Mouse (Mus musculus): ENCODE results near the gene Csrnp2. TPM values are rescaled to one million over a fixed set of nuclear protein-coding genes. Genes with fewer than 3 reads are reported as not detected.
A peak's percentile ranks its signal among the peaks of the same experiment; 100 is the strongest.

Csrnp2 gene
- total and polyA plus RNA-seq, 3 experiments = 4.2 to 5.8 TPM; not detected in 1

DNA sequence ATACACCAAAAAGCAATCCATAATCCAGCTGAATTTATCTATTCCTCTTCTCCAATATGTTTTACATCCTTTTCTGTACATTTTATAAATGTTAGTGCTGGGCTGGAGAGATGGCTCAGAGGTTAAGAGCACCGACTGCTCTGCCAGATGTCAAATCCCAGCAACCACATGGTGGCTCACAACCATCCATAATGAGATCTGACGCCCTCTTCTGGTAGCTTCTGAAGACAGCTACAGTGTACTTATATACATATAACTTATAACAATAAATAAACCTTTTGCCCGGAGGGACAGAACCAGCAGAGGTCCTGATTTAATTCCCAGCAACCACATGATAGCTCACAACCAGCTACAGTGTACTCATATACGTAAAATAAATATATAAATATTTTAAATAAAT, 46.7 kb downstream of the Csrnp2 start:
- H3K27ac ChIP-seq (ENCODE audit: control insufficient read depth, low read depth, low read length) = no peak overlapping the region
- TF ChIP-seq CTCF (IDR thresholded peaks at IDR 0.05 in 2 of 3, conservative IDR thresholded peaks at IDR 0.05 in 1 of 3; ENCODE audit: control insufficient read depth in 1 of 3, insufficient read depth in 1 of 3, low read depth in 2 of 3, low read length in 3 of 3, poor library complexity in 1 of 3, severe bottlenecking in 1 of 3) (peak in 2 of 3 experiments; percentile 8 to 55; a peak in 2 of 6 replicates), ZC3H11A (IDR thresholded peaks at IDR 0.05; ENCODE audit: low read depth, low read length) (0 out of 2 replicates have a peak, but pooled peaks have one; percentile 10), USF2 (IDR thresholded peaks at IDR 0.05; ENCODE audit: borderline replicate concordance in 1 of 2, insufficient read depth in 1 of 2, low read depth in 1 of 2, low read length in 2 of 2) (no peak), SMC3 (IDR thresholded peaks at IDR 0.05; ENCODE audit: low read depth, low read length) (peak; percentile 34; the same call in 1 of the 2 replicates), MAZ (IDR thresholded peaks at IDR 0.05; ENCODE audit: low read depth, low read length) (no peak), ETS1 (IDR thresholded peaks at IDR 0.05; ENCODE audit: low read depth, low read length) (no peak), RAD21 (IDR thresholded peaks at IDR 0.05; ENCODE audit: low read depth, low read length) (peak; percentile 10)
- peaks cover 3 to 8% of the 10 kb centered on the region in 2 experiments; a peak in 2 of 4 replicates for H3K4me1 ChIP-seq (ENCODE audit: control insufficient read depth in 1 of 2, insufficient read depth in 2 of 2, low read length in 2 of 2)
- peaks cover 0 to 7% of the 10 kb centered on the region in 2 experiments; a peak in 2 of 4 replicates for H3K36me3 ChIP-seq (ENCODE audit: control insufficient read depth in 1 of 2, insufficient read depth in 2 of 2, low read length in 2 of 2)
- no peak overlapping the region for H3K9ac ChIP-seq (ENCODE audit: control insufficient read depth, low read depth, low read length, poor library complexity, severe bottlenecking)
- H3K9me3 ChIP-seq (replicated peaks; ENCODE audit: insufficient read depth, low read length) = no peaks in the 10 kb centered on the region
- H3K79me2 ChIP-seq (ENCODE audit: control insufficient read depth, insufficient read depth, low read length, poor library complexity) = no peaks in the 10 kb centered on the region
- H3K27me3 ChIP-seq (ENCODE audit: control insufficient read depth in 1 of 2, insufficient read depth in 2 of 2, low read length in 2 of 2) = no peaks in the 10 kb centered on the region; a peak in 1 of 4 replicates
- DNase-seq (ENCODE audit: low read depth, low spot score) = peak; percentile 52
- no peak overlapping the region for H3K4me3 ChIP-seq (ENCODE audit: control insufficient read depth in 1 of 2, insufficient read depth in 1 of 2, low read depth in 2 of 2, low read length in 2 of 2)

DNA sequence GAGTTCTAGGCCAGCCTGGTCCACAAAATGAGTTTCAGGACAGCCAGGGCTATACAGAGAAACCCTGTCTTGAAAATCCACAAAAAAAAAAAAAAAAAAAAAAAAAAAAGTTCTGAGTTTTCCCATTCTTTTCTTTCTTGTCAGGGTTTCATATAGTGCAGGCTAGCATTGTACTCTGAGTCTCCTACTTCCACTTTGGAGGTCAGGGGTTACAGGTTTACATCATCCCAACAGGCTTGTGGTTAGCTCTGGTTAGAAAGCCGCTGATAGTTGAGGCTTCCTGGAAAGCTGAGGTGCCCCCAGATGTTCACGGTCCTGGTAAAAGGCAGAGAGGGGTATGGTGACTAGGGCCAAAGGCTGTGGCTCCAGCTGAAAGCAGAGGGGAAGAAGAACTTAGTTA, 48.4 kb downstream of the Csrnp2 start:
- Histone ChIP-seq H3K27me3 (ENCODE audit: control insufficient read depth in 1 of 2, insufficient read depth in 2 of 2, low read length in 2 of 2) (no peaks in the 10 kb centered on the region; a peak in 1 of 4 replicates), H3K27ac (ENCODE audit: control insufficient read depth, low read depth, low read length) (no peak overlapping the region), H3K79me2 (ENCODE audit: control insufficient read depth, insufficient read depth, low read length, poor library complexity) (no peaks in the 10 kb centered on the region), H3K9ac (ENCODE audit: control insufficient read depth, low read depth, low read length, poor library complexity, severe bottlenecking) (no peak overlapping the region), H3K36me3 (ENCODE audit: control insufficient read depth in 1 of 2, insufficient read depth in 2 of 2, low read length in 2 of 2) (peaks cover 0 to 7% of the 10 kb centered on the region in 2 experiments; a peak in 2 of 4 replicates), H3K9me3 (replicated peaks; ENCODE audit: insufficient read depth, low read length) (no peaks in the 10 kb centered on the region), H3K4me1 (ENCODE audit: control insufficient read depth in 1 of 2, insufficient read depth in 2 of 2, low read length in 2 of 2) (peaks cover 3 to 8% of the 10 kb centered on the region in 2 experiments; a peak in 2 of 4 replicates), H3K4me3 (ENCODE audit: control insufficient read depth in 1 of 2, insufficient read depth in 1 of 2, low read depth in 2 of 2, low read length in 2 of 2) (no peak overlapping the region)
- peak; percentile 59 for DNase-seq (ENCODE audit: low read depth, low spot score)
- peak; percentile 57 for TF ChIP-seq ZNF384 (IDR thresholded peaks at IDR 0.05; ENCODE audit: low read depth, low read length)
- peak in 1 of 2 experiments; percentile 23; a peak in 1 of 4 replicates for TF ChIP-seq EP300 (IDR thresholded peaks at IDR 0.05; ENCODE audit: low read depth in 1 of 2, low read length in 2 of 2)
- peak; percentile 69; the same call in 1 of the 2 replicates for TF ChIP-seq ETS1 (IDR thresholded peaks at IDR 0.05; ENCODE audit: low read depth, low read length)
- no peak for TF ChIP-seq BHLHE40 (IDR thresholded peaks at IDR 0.05; ENCODE audit: borderline replicate concordance, low read depth, low read length)
- peak; percentile 56 for TF ChIP-seq RCOR1 (IDR thresholded peaks at IDR 0.05; ENCODE audit: low read depth, low read length)

DNA sequence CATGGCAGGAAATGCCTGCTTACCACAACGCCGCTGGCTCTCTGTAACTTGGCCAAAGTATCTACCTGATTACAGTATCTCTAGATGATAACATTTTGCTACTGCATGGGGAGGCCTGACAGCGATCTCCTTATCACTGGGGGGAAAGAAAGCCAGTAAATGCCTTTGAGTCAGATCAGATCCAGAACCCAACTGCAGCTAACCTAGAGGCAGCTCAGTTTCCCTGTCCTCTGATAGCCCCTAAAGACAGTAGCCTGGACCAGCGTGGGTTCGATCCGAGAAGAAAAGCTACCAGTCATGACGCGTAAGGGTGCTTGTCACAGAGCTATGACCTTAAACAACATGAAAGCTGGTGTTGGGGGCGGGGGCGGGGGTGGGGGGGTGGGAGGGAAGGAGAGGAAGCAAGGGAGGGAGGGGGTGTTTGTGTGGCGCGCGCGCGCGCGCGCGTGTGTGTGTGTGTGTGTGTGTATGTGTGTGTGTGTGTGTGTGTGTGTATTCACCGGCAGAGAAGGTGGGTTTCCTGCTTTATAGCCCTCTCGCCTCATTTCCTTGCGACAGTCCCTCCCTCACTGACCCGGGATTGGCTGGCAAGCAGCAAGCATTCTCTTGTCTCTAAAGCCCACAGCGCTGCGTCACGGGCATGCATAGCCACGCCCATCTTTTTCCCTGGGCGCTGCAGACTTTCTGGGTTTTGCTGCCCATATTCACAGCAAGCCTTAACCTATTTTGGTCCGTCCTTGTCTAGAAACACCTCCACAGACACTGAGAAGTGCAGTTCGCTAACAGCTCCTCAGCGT, 52.0 kb downstream of the Csrnp2 start:
- Histone ChIP-seq H3K27me3 (ENCODE audit: control insufficient read depth in 1 of 2, insufficient read depth in 2 of 2, low read length in 2 of 2) (no peaks in the 10 kb centered on the region), H3K4me1 (ENCODE audit: control insufficient read depth in 1 of 2, insufficient read depth in 2 of 2, low read length in 2 of 2) (peaks cover 3 to 13% of the 10 kb centered on the region in 2 experiments; a peak in 3 of 4 replicates), H3K4me3 (ENCODE audit: control insufficient read depth in 1 of 2, insufficient read depth in 1 of 2, low read depth in 2 of 2, low read length in 2 of 2) (peak overlapping the region; percentile 67 to 78), H3K9ac (ENCODE audit: control insufficient read depth, low read depth, low read length, poor library complexity, severe bottlenecking) (peak overlapping the region; percentile 74), H3K36me3 (ENCODE audit: control insufficient read depth in 1 of 2, insufficient read depth in 2 of 2, low read length in 2 of 2) (peaks cover 0 to 7% of the 10 kb centered on the region in 2 experiments; a peak in 2 of 4 replicates), H3K27ac (ENCODE audit: control insufficient read depth, low read depth, low read length) (peak overlapping the region; percentile 79), H3K79me2 (ENCODE audit: control insufficient read depth, insufficient read depth, low read length, poor library complexity) (no peaks in the 10 kb centered on the region), H3K9me3 (replicated peaks; ENCODE audit: insufficient read depth, low read length) (no peaks in the 10 kb centered on the region)
- DNase-seq (ENCODE audit: low read depth, low spot score) = peak; percentile 99
- TF ChIP-seq HCFC1 (IDR thresholded peaks at IDR 0.05; ENCODE audit: low read depth, low read length) (peak; percentile 80), ZC3H11A (IDR thresholded peaks at IDR 0.05; ENCODE audit: low read depth, low read length) (no peak), NELFE (IDR thresholded peaks at IDR 0.05; ENCODE audit: low read depth, low read length) (peak; percentile 45; the same call in 1 of the 2 replicates), ELF1 (IDR thresholded peaks at IDR 0.05; ENCODE audit: low read depth, low read length) (peak; percentile 80), MYC (IDR thresholded peaks at IDR 0.05; ENCODE audit: low read depth, low read length) (0 out of 2 replicates have a peak, but pooled peaks have one; percentile 64), TCF12 (IDR thresholded peaks at IDR 0.05; ENCODE audit: low read depth, low read length) (peak; percentile 81), USF1 (IDR thresholded peaks at IDR 0.05; ENCODE audit: low read depth, low read length) (peak; percentile 41), USF2 (IDR thresholded peaks at IDR 0.05; ENCODE audit: borderline replicate concordance in 1 of 2, insufficient read depth in 1 of 2, low read depth in 1 of 2, low read length in 2 of 2) (no peak), EP300 (IDR thresholded peaks at IDR 0.05; ENCODE audit: low read depth in 1 of 2, low read length in 2 of 2) (peak; percentile 83 to 87), JUND (IDR thresholded peaks at IDR 0.05; ENCODE audit: low read depth, low read length) (no peak), CHD1 (IDR thresholded peaks at IDR 0.05; ENCODE audit: low read depth, low read length) (no peak), TBP (IDR thresholded peaks at IDR 0.05; ENCODE audit: low read depth, low read length) (peak; percentile 91), POLR2A (IDR thresholded peaks at IDR 0.05; ENCODE audit: control insufficient read depth in 1 of 2, insufficient read depth in 1 of 2, low read depth in 1 of 2, low read length in 2 of 2, poor library complexity in 1 of 2) (peak in 1 of 2 experiments; percentile 79), MAZ (IDR thresholded peaks at IDR 0.05; ENCODE audit: low read depth, low read length) (no peak; the same call in 1 of the 2 replicates), SIN3A (IDR thresholded peaks at IDR 0.05; ENCODE audit: low read length) (peak; percentile 73), RAD21 (IDR thresholded peaks at IDR 0.05; ENCODE audit: low read depth, low read length) (no peak)
